Mouse (Mus musculus) adrenal gland, adult 8-10 months (tissue): ENCODE results near the gene Rnf40. TPM values are rescaled to one million over a fixed set of nuclear protein-coding genes. Genes with fewer than 3 reads are reported as not detected.

Source experiments
- DNase-seq: peaks from one replicate; pipeline ENCODE4 v3.0.0; 2022
- total RNA-seq, 4 experiments: library from RNA; stranded (reverse); gene quantifications; 2 replicates each; pipeline ENCODE4 v1.2.4; 2022

Rnf40 gene
- total RNA-seq: 10 to 100 TPM; 50.1 to 81.9 (median 70.9) TPM

DNA sequence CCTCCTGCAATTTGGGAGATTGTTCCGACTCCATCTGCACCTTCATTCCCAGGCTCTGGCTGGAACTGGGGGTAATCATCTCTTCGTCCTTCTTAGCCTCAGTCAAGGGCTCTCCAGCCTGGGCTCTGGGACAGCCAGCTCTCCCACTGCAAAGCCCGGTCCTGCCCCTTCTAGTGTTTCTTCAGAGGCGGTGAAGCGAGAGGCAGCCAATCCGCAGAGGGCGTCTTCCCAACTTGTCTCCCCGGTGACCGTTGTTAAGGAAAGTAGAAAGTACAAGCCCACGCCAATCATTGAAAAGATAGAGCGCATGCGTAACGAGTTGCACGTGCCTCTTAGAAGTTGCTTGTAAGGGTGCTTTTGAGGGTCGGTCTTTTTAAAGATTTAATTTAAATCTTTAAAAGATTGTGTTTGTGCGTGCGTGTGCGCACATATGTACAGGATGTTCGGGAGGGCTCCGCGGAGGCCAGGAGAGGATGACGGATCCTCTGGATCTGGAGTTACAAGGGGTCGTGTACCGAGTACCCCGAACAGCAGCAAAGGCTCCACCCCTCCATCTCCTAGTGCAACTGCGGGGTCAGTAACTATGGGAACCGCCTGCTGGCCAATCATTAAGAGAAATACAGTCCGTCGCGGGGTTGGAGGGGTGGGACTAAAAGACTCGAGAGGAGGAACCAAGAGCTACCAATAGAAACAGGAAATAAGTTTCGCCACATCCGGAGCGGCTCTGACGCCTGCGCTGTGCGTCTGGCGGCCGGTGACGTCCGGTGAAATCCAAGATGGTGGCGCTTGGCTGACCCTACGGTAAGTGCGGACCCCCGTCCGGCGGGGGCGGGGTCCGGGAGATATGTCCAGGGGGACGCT, at the start of gene Rnf40, which contains the start of gene Ccdc189:
Gene Rnf40, plus strand, starts transcription at position 757 of the 861 bp plus-strand sequence.
Gene Ccdc189, minus strand, starts transcription at position 585 of the 861 bp plus-strand sequence.
- peak; percentile 98 for DNase-seq

DNA sequence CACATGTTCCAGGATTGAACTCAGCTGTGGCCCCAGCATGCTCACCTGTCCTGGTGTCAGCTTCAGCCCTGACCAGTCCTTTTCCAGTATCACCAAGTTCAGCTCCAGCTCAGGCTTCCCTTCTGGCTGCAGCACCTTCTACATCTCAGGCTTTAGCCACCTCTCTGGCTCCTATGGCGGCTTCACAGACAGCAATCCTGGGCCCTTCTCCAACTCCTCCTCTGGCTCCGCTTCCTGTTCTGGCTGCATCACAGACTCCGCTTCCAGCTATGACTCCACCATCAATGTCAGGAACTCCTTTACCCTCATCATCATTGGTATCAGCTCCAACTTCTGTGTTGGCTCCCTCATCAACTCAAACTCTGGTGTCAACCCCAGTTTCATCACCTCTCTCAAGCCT, 46.9 kb upstream of the Rnf40 start:
- DNase-seq: no peak

DNA sequence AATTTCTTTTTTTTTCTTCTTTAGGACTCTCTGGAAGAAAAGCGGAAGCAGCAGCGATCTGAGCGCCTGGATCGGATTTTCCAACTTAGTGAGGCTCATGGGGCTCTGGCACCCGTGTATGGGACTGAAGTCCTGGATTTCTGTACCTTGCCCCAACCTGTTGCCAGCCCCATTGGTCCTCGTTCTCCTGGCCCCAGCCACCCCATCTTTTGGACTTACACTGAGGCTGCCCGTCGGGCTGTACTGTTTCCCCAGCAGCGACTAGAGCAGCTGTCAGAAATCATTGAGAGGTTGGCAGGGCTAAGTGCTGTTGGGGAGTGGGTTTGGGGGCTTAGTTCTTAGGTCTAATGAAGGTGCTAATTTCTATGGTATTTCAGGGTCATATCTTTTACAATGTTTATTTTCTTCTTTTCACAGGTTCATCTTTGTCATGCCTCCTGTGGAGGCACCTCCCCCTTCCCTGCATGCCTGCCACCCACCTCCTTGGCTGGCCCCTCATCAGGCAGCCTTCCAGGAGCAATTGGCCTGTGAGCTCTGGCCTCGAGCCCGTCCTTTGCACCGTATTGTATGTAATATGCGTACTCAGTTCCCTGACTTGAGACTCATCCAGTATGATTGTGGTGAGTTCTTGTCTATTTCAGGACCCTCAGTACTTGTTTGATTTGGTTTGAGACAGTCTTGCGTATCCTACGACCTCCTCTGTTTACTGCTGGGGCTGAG, 39.3 kb upstream of the Rnf40 start:
- no peak for DNase-seq

DNA sequence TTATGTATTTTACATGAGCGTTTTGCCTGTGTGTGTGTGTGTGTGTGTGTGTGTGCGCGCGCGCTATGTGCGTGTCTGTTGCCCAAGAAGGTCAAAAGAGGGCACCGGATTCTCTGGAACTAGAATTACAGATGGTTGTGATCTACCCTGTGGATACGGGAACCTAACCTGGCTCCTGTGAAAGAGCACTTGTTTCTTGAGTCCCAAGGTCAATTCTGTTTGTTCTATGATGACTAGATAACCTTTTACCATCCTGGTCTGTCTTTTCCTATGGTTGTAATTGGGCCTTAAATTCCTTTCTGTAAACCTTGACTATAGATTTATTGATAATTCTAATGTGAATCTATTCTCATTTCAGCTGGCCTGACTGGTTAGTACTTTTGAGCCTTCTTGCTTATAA, 37.0 kb upstream of the Rnf40 start:
- DNase-seq: no peak

DNA sequence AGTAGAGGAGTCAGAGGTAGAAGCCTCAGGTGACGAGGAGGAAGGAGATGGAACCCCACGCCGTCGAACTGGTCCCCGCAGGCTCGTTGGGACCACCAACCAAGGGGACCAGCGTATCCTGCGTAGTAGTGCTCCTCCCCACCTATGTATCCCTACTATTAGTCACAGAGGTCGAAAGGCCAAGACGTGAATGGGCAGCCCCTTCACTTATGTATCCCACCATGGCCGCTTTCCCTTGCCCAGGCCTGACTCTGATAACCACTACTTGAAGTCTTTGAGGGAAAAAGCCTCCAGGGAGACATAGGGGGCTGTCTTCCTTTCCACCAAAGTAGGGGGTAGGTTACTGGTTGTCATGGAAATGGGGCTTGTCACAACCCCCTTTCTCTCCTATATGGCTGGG, 28.0 kb upstream of the Rnf40 start:
- no peak for DNase-seq

- no peak for DNase-seq
Measured at GRCm38 (mm10) chr7:127561340-127561858, 27.2 kb upstream of the Rnf40 start, which contains the start of gene Tmem265. Tmem265 (plus strand) TSS chr7:127561390.

DNA sequence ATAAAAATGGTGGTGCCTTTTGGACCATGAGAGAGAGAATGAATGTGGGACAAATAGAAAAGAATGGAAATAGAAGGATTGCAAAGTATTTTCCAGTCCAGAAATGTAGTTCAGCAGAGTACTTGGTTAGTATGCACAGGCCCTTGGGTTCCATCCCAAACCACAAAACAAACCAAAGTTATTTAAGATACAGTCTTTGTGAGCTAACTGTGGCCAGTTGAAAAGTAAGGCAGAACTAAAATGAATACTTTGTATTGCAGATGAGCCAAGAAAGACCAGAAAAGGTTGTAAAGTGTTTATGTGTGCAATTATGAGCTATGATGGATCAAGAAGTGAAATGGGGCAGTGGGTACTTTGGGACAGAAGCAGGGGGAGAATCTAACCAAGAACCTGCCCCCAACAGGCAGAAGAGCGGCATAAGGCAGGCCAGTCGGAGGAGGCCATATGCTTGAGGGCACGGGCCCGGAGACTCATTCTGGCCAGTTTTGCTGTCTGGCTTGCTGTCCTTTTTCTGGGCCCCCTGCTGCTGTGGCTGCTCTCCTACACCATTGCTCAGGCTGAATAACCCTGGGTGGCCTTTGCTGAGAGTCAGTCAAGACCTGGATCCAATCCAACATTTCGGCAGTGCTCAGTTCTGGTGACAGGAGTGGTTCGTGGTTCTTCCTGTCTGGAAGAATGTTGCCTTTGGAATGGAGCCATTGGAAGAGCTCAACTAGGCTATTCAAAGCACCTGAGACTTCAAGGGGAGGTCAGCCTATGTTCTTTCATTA, 24.0 kb upstream of the Rnf40 start:
- DNase-seq: no peak

DNA sequence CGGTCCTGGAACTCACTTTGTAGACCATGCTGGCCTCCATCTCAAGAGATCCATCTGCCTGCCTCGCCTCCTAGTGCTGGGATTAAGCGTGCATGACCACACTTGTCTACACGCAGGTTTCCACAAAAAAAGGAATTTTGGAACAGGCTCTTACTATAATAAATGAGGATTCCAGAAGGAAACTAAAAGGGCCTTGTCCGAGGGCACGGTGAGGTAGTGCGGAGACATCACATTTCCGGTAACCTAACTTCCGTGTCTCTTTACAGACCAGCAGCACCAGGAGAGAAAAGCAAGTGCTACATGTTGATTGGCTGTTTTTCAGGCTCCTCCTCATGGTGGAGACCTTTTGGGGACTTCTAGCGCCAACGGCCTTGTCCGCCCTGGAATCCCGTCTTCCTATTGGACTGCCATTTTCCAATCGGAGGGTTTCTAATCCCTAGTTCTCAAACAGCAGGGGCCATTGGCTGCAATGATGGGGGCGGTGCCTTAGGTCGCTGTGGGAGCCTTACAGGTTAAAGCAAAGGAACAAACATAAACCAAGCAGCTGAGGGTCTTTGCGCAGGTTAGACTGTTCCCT, 15.6 kb upstream of the Rnf40 start, which contains the start of gene Phkg2:
Gene Phkg2, plus strand, starts transcription at position 446 of the 577 bp plus-strand sequence.
- DNase-seq: peak; percentile 96

DNA sequence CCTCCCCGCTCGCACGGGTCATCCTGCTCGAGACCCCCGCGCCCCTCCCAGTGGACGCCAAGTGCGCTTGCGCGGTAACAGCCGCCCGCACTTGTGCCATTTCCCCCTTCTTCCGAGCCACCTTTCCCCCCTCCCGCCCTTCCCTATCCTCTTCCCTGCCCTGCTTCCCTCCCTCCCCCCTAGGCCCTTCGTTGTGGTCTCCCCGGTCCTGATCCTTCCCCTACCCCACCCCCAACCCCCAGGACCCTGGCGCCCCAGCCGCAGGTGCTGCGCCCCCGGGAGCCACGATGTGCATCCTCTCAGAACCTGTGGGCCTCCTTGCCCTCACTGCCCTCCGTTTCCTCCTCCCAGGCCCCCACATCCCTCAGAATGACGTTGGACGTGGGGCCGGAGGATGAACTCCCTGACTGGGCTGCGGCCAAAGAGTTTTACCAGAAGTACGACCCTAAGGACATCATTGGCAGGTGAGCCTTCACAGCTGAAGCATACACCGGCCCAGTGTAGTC, 15.0 kb upstream of the Rnf40 start:
- no peak for DNase-seq

DNA sequence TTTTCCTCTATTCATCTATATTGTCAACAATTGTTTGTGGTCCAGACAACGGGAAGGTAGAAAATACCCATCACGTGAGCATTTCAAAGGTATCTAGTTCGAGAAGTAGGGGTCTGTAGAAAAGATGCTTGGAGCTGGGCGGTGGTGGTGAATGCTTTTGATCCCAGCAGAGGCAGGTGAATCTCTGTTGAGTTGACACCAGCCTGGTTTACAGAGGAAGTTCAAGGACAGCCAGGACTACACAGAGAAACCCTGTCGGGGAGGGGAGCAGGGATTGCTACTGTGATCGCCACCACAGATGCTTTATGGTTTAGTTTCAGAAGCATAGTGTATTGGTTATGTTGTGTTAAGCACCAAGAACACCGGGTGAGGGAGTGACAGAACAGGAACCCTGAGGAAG, 14.5 kb upstream of the Rnf40 start:
- DNase-seq: no peak

DNA sequence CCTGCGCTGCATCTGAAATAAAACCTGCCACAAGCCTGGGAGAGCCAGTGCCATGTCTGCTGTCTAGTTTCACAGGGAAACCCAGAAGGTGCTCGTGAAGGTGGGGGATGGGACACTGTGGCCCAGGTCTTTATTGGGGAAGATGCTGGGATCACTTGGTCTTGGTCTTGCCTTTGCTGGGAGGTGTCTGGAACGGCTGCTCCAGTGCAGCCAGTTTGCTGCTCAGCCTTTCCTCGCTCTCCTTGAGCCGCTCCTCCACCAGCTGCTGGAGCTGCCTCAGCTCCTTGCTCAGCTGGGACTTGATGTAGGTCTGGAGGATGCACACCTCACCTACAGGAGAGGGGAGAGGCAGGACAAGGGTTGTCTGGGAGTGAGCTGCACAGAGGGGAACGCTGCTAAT, 5.3 kb upstream of the Rnf40 start:
- DNase-seq: no peak

DNA sequence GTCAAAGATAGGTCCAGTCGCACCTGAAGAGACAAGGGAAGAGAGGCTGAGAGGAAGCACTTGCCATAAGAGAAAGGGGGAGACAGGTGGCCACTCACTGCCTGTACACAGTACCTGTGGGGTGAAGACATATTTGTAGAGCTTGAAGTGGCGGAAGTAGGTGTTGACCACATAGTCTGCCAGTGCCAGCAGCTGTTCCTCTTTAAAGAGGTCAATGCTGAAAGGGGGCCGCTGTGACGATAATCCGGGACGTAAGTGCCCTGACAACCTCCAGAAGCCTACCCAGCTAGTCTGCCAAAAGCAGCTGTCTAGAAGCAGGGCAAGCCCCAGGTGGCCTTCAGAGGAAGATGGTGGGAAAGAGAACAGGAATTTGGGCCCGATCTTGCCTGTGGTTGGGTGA, 3.5 kb upstream of the Rnf40 start:
- DNase-seq: no peak

- no peak for DNase-seq
Measured at GRCm38 (mm10) chr7:127586149-127586548, 2.4 kb upstream of the Rnf40 start.

- DNase-seq: no peak
Measured at GRCm38 (mm10) chr7:127587196-127587595, 1.4 kb upstream of the Rnf40 start.

- DNase-seq: no peak
Measured at GRCm38 (mm10) chr7:127588901-127589300, 334 bp downstream of the Rnf40 start.

DNA sequence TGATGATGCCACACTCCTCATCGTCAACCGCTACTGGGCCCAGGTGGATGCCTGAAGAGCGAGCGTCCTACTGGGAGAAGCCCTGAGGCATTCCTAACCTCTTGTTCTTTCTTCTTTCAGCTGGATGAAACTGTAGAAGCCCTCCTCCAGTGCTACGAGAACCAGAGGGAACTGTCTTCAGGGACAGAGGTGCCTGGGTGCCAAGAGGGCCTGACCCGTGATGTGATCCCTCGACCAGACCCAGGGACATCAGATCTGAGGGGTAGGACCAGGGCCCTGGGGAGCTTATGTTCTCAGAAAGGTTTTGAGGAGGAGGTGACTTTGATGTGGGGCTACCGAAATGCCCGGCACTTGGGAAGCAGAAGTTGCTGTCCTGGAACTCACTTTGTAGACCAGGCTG, 1.1 kb downstream of the Rnf40 start:
- no peak for DNase-seq

DNA sequence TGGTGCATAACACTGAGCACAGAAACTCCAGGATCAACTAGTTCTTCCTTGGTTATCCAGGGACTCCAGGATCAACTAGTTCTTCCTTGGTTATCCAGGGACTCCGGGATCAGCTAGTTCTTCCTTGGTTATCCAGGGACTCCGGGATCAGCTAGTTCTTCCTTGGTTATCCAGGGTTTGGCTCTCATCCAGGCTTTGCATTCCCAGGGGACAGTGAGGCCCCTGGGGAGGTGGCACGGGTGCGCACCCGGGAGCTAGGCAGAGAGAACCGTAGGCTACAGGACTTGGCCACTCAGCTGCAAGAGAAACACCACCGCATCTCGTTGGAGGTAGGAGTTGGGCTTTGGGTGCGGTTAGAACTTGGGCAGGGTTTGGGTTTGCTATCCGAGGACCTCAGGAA, 2.5 kb downstream of the Rnf40 start:
- DNase-seq: no peak

- no peak for DNase-seq
Measured at GRCm38 (mm10) chr7:127592575-127592974, 4.0 kb downstream of the Rnf40 start.

- no peak for DNase-seq
Measured at GRCm38 (mm10) chr7:127596747-127597146, 8.2 kb downstream of the Rnf40 start.

DNA sequence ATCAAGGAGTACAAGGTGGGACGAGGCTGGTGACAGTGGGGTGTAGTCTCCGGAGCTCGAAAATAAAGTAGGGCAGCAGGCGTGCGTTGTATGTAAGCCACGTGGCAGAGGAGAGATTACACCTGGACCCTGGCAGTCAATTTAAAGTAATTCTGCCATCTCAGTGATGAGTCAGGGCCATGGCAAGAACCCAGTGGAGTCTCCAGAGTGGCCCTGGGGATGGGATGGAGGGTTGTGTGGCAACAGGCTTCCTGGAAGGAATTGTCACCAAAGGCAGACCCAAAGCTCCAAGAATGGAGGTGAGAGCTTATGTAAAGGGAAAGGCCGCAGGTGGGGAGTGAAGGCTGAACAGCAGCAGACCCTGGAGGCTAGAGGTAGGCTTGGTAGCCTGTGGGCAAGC, 12.0 kb downstream of the Rnf40 start:
- no peak for DNase-seq

DNA sequence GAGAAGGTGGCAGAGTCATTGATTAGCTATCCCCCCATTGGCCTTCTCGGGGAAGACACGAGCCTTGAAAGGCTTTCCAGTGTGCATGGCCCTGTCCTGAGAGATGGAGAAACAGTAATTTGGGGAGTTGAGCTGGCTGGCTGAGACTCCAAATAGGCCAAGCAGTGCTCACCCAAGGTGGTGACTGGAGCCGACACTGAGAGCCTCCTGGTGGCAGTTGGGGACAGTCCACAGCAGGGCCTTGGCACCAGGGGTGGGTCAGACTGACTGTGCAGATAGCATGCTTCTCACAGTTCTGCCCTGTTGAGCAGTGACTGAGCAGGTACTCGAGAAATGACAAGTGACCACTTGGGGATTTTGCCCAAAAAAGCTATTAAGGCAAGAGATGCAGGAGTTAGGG, 13.2 kb downstream of the Rnf40 start:
- DNase-seq: no peak

- no peak for DNase-seq
Measured at GRCm38 (mm10) chr7:127602903-127603302, 14.3 kb downstream of the Rnf40 start.
